ENCODE assay signal across 20 mouse cellular contexts in genomic region chr7:128566311-128566710, GRCm38 (mm10).
"Had no signal": no experiment of that assay in that cellular context is flagged by ENCODE, and none has a peak within 500 bp of the region (broad histone marks: within the 10 kb centered on the region; RNA-seq: fewer than 3 reads in every experiment).

No protein-coding gene starts in this region.

- H3K4me2 ChIP-seq: kidney, embryonic 15.5 days; limb, embryonic 12.5 days; limb, embryonic 15.5 days; liver, embryonic 11.5 days; lung, embryonic 14.5 days; midbrain, embryonic 13.5 days; neural tube, embryonic 13.5 days; stomach, embryonic 15.5 days had no signal

- H3K27me3 ChIP-seq: kidney, embryonic 15.5 days; limb, embryonic 12.5 days; limb, embryonic 15.5 days; megakaryocyte, embryonic 14.5 days; midbrain, embryonic 13.5 days; neural tube, embryonic 13.5 days; stomach, embryonic 15.5 days had no signal

- H3K9me3 ChIP-seq: kidney, embryonic 15.5 days; limb, embryonic 12.5 days; limb, embryonic 15.5 days; megakaryocyte, embryonic 14.5 days; midbrain, embryonic 10.5 days; midbrain, embryonic 13.5 days; neural tube, embryonic 13.5 days; stomach, embryonic 15.5 days had no signal

- DNase-seq: kidney, adult 11 months; kidney, adult 8-10 months; left cerebral cortex, postnatal 4 days; liver, postnatal 0 days; lung, embryonic 14.5 days; thymus, postnatal 25 days had no signal

- H3K36me3 ChIP-seq: kidney, embryonic 15.5 days; limb, embryonic 12.5 days; limb, embryonic 15.5 days; midbrain, embryonic 10.5 days; midbrain, embryonic 13.5 days; neural tube, embryonic 13.5 days; stomach, embryonic 15.5 days had no signal

- ATAC-seq: liver, postnatal 0 days; lung, postnatal 0 days; midbrain, embryonic 13.5 days; midbrain, embryonic 16.5 days had no signal

- H3K4me1 ChIP-seq: kidney, embryonic 15.5 days; limb, embryonic 12.5 days; limb, embryonic 15.5 days; midbrain, embryonic 10.5 days; midbrain, embryonic 13.5 days; neural tube, embryonic 13.5 days; stomach, embryonic 15.5 days had no signal

- H3K4me3 ChIP-seq: kidney, embryonic 15.5 days; limb, embryonic 12.5 days; limb, embryonic 15.5 days; megakaryocyte, embryonic 14.5 days; midbrain, embryonic 10.5 days; midbrain, embryonic 13.5 days; myocyte; neural tube, embryonic 13.5 days; stomach, embryonic 15.5 days had no signal

- H3K9ac ChIP-seq: kidney, embryonic 15.5 days; limb, embryonic 12.5 days; limb, embryonic 15.5 days; liver, embryonic 14.5 days; liver, postnatal 0 days; lung, embryonic 14.5 days; midbrain, embryonic 13.5 days; neural tube, embryonic 13.5 days; stomach, embryonic 15.5 days had no signal

- H3K27ac ChIP-seq: kidney, embryonic 15.5 days; limb, embryonic 12.5 days; limb, embryonic 15.5 days; liver, embryonic 14.5 days; macrophage; midbrain, embryonic 10.5 days; midbrain, embryonic 13.5 days; neural tube, embryonic 13.5 days; stomach, embryonic 15.5 days had no signal
